Comparison of ENCODE assay signal across 8 mouse cellular contexts in genomic region chr3:108722036-108722872, GRCm38 (mm10). TPM values are rescaled to one million over a fixed set of nuclear protein-coding genes. Genes with fewer than 3 reads are reported as not detected.
DNase-seq lines count a peak whose midpoint lies in the region; ATAC-seq lines count a peak whose summit lies in the region.

Gene Gpsm2 (minus strand): TSS chr3:108722309.

- peak; percentile 98 for ATAC-seq in hindbrain, embryonic 13.5 days (ENCODE audit: low FRiP score)

- H3K9ac ChIP-seq in hindbrain, embryonic 13.5 days = peak within 1 kb of the TSS; percentile 80

- H3K9me3 ChIP-seq in hindbrain, embryonic 13.5 days = no peaks in the 10 kb centered on the region

- H3K4me3 ChIP-seq in hindbrain, embryonic 13.5 days = peak within 1 kb of the TSS; percentile 77

- no peaks in the 10 kb centered on the region for H3K36me3 ChIP-seq in hindbrain, embryonic 13.5 days

- DNase-seq in Muller cell, postnatal 12 days (ENCODE audit: inconsistent ontology term) = peak; percentile 97
- DNase-seq in cerebellum, adult 9-11 months = peak; percentile 90
- peak; percentile 92 to 96 for DNase-seq in frontal cortex, postnatal 10 days (ENCODE audit: low spot score in 2 of 2)
- peak; percentile 88 for DNase-seq in layer of hippocampus, postnatal 25 days (ENCODE audit: extremely low spot score in 1 of 2, low spot score in 1 of 2)
- peak; percentile 95 for DNase-seq in lung, postnatal 25 days (ENCODE audit: low spot score)
- DNase-seq in retina, embryonic 14.5 days (ENCODE audit: low spot score) = peak; percentile 99
- peak; percentile 99 for DNase-seq in thymus, postnatal 4 days

- H3K4me2 ChIP-seq in hindbrain, embryonic 13.5 days = peak within 1 kb of the TSS; percentile 62

- no peaks in the 10 kb centered on the region for H3K27me3 ChIP-seq in hindbrain, embryonic 13.5 days

- peak within 1 kb of the TSS; percentile 92 for H3K27ac ChIP-seq in hindbrain, embryonic 13.5 days

- 2% methylated on average over 53 of the region's 53 CpGs for WGBS in hindbrain, embryonic 13.5 days

- peaks cover 18% of the 10 kb centered on the region for H3K4me1 ChIP-seq in hindbrain, embryonic 13.5 days (replicated peaks)

RNA-seq across cellular contexts. Expression of gene Gpsm2, which starts in this region (rescaled TPM):
- 24.4 and 26.8 TPM in 2 replicates for polyA plus RNA-seq in hindbrain, embryonic 13.5 days (2015; fragmentation: Nextera tagmentation; extraction: Ambion mirVana)
- 10 to 100 TPM; 17.8 to 17.9 TPM for total RNA-seq in layer of hippocampus, postnatal 25 days (2021)

Comparison
In these comparisons a context has a peak if more than half of its experiments do, and no peak if none do; other contexts are left out.
1. Peak in every context shown above with its lines: DNase-seq, ATAC-seq, H3K4me3 ChIP-seq and H3K27ac ChIP-seq.